Mouse (Mus musculus) spleen, adult 2 months (tissue): ENCODE measurements around the gene Ankub1. TPM values are rescaled to one million over a fixed set of nuclear protein-coding genes. Genes with fewer than 3 reads are reported as not detected.

ENCODE experiments used
- DNase-seq, 2 experiments: peaks; one replicate each; pipeline versions ENCODE4 v3.0.0 to v3.0.0-alpha.2; 2012 to 2021; ENCODE audit warnings: low spot score in 2 of 2, low read depth in 1 of 2
- H3K27ac ChIP-seq: fragments of 200-500 bp; 2 replicates; pipeline ENCODE4 v1.5.1; 2012; ENCODE audit warnings: low read length, inconsistent platforms; ENCODE audit not compliant: insufficient read depth
- H3K27me3 ChIP-seq: fragments of 200-500 bp; 2 replicates; pipeline ENCODE4 v1.6.1; 2012; ENCODE audit warnings: mild to moderate bottlenecking, moderate library complexity, low read length, inconsistent platforms; ENCODE audit not compliant: control insufficient read depth, insufficient read depth
- H3K36me3 ChIP-seq: fragments of 200-500 bp; 2 replicates; pipeline ENCODE4 v1.6.1; 2012; ENCODE audit warnings: mild to moderate bottlenecking, low read length, inconsistent platforms; ENCODE audit not compliant: control insufficient read depth, insufficient read depth
- H3K4me1 ChIP-seq: fragments of 200-500 bp; 2 replicates; pipeline ENCODE4 v1.6.1; 2011; ENCODE audit warnings: inconsistent platforms; ENCODE audit not compliant: control insufficient read depth, insufficient read depth, insufficient read length
- H3K4me3 ChIP-seq: fragments of 200-500 bp; 2 replicates; pipeline ENCODE4 v1.5.1; 2011; ENCODE audit warnings: mild to moderate bottlenecking, inconsistent platforms; ENCODE audit not compliant: insufficient read depth, insufficient read length; ENCODE audit errors: extremely low read depth
- CTCF ChIP-seq: fragments of 200-500 bp; IDR thresholded peaks from 2 replicates; pipeline ENCODE4 v1.5.1; 2011; ENCODE audit warnings: mild to moderate bottlenecking, inconsistent platforms; ENCODE audit not compliant: insufficient read depth, insufficient read length, insufficient replicate concordance; ENCODE audit errors: extremely low read depth
- POLR2A ChIP-seq: fragments of 200-500 bp; IDR thresholded peaks from 2 replicates; pipeline ENCODE4 v1.6.1; 2011; ENCODE audit warnings: low read depth, low read length, inconsistent platforms
- WGBS: fragments of 180-500 bp; shearing (Covaris S2); methylation state at CpG from one replicate; pipeline ENCODE4 v1.1.7; 2018; 5-methylcytosine and 5-hydroxymethylcytosine counted together
- polyA plus RNA-seq: library from polyadenylated mRNA; depleted of rRNA; stranded (reverse); fragments of >200 nt; gene quantifications from 2 replicates; pipeline ENCODE4 v1.2.3, GENCODE M21; 2012; rRNA removed

Gene Ankub1
- polyA plus RNA-seq = not detected in 2 replicates

DNA sequence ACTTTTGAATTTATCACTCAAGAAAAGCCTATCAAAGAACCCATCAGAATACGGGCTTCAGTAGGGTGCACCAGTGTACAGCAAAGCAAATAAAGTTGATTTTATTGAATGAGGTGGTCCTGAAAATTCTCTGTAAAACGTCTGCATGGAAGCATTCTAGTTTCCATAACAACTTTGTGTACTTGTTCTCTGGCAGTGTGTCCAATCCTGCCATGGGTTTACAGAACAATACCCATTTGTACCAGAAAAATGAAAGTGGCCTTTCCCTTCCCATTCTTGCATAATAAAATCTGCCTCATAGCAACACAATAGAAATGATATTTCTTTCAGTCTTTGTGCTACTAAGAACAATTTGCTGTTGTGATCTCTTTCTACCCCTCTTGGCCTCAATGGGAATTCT is at the start of gene Ankub1:
Gene Ankub1, minus strand, starts transcription at position 81 of the 400 bp plus-strand sequence.
- H3K4me1 ChIP-seq = peaks cover 14% of the 10 kb centered on the region; the same call in 1 of the 2 replicates
- no peak within 1 kb of the TSS for H3K4me3 ChIP-seq
- no peaks in the 10 kb centered on the region for H3K36me3 ChIP-seq
- WGBS = 76% methylated on average over 2 of the region's 2 CpGs
- H3K27me3 ChIP-seq = no peaks in the 10 kb centered on the region
- no peak for DNase-seq
- H3K27ac ChIP-seq = peak within 1 kb of the TSS; percentile 70; the same call in 1 of the 2 replicates
- TF ChIP-seq POLR2A (no peak), CTCF (no peak)

DNA sequence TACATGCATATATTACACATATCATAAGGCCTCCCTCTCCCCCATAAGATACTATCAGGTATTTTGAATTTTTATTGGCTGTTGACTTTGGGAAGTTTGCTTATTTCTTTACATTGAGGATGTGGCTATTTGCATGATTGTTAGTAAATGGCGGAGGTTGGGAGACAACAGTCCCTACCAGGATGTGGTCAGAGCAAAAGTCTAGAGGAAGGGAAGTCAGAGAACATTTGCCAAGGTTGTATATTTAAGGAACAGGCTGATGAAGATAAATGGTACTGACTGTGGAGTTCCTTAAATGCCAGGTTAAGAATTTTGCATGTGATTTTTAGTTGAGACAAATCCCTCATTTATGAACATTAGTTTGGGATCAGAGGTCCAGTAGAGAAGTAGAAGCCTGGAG is 47.2 kb upstream of the Ankub1 start:
- H3K27ac ChIP-seq = no peak overlapping the region
- TF ChIP-seq POLR2A (no peak), CTCF (no peak)
- no peaks in the 10 kb centered on the region for H3K27me3 ChIP-seq
- WGBS = 34% methylated on average over 1 of the region's 1 CpGs
- no peak overlapping the region for H3K4me3 ChIP-seq
- no peaks in the 10 kb centered on the region; the same call in 1 of the 2 replicates for H3K4me1 ChIP-seq
- no peaks in the 10 kb centered on the region for H3K36me3 ChIP-seq
- DNase-seq = no peak

DNA sequence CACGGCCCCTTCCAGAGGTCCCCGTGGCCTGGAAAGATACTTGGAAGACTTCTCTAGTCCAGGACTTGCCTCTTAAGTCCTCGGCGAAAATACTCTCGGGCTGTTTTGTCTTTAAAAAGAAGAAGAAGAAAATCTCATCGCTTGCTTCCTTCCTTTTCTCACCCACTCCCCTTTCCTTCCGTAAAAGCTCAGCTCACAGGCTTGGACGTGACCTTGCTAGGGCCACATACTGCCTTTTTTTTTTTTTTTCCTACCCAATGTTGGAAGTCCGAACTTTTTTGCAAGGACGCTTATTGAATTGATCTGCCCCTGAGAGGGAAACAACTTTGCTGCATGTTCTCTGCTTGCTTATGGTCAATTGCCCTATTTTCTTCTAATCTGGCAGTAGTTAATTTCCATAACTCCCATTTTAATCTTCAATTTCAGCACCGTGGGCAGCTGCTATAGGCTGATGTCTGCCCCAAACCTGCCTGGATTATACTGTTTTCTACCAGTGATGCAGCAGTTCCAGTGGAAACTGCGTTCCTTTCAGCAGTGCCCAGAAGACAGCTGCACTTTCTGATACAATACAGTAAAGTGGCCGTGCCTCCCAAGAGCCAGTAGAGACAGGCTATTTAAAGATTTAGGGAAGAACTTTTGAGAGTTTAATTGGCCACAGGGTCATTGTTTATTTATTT is 44.0 kb upstream of the Ankub1 start:
- no peaks in the 10 kb centered on the region for H3K36me3 ChIP-seq
- peak overlapping the region; percentile 93 for H3K27ac ChIP-seq
- no peaks in the 10 kb centered on the region for H3K27me3 ChIP-seq
- TF ChIP-seq POLR2A (no peak), CTCF (no peak)
- H3K4me3 ChIP-seq = peak overlapping the region; percentile 69
- no peaks in the 10 kb centered on the region; the same call in 1 of the 2 replicates for H3K4me1 ChIP-seq
- DNase-seq = no peak
- WGBS = 1% methylated on average over 13 of the region's 13 CpGs

DNA sequence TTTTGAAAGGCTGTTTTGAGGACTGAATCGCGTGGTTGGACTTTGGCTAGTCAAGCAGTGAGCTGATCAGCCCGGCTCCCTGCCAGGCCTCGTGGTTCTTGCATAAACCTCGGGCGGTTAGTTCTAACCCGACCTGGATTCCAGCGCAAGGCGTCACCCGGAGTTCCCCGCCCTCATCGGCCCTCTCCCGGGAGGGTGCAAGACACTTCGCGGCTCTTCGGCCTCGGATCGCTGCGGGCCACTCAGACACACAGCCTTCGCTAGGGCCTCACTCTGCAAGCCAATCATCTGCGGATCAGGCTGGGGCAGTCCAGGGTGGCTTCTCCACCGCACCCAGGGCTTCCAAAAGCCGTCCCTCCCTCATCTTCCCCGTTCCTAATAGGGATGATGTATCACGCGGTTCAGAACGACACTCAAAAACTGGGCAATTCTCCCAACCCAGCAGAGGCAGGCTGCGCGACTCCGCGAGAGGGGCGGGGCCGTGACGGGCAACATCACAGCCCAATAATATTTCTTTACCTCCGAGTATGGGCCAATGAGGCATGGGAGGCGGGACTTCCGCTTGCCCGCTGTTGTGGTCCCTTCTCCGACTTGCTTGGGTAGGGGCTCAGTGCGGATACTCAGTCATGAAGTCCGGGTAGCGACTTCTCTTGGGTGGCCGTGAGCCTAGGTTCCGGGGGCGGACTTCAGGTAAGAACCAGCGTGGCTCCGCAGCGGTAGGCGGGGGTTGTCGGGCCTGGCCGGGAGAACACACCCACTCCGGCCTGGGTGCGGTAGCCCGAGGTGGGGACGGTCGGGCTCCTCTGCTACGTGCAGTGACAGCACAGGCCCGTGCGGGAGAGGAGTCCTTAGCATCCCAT is 43.1 kb upstream of the Ankub1 start, which contains the start of gene Rnf13:
Gene Rnf13, plus strand, starts transcription at position 552 of the 860 bp plus-strand sequence.
- WGBS = under 1% methylated on average over 59 of the region's 59 CpGs
- H3K36me3 ChIP-seq = no peaks in the 10 kb centered on the region

DNA sequence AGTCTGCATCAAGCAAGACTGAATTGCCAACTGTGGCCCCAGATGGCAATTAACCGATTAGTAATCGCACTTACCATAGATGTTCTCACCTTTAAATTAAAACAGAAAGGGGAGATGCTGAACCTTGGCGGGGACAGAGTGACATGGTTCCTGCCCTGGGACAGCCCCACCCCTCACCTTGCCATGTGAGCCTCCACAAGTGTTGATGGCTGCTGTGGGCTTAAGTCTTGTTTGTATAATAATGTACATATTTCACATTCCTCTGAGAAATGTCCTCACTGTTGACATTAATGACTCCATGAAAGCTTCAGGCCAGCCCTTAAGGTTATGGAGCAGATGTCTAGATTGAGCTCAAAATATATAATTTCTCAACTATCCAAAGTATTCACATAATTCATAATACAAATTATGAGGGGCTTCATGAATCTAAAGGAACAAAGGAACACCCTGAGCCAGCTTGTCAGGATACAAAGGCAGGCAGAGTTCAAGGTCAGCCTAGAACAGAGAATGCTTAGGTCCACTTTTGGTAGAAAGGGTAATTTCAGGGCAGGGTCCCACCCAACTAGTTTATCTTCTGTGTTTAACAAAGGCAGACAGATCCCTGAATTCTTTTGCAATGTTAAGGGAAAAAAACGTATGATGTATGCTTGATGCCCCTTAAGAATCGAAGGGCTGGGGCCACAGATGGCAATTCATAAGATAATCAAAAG is 39.8 kb upstream of the Ankub1 start:
- no peaks in the 10 kb centered on the region for H3K36me3 ChIP-seq
- H3K27me3 ChIP-seq = no peaks in the 10 kb centered on the region

More for the DNA sequence above, 43.1 kb upstream of the Ankub1 start, which contains the start of gene Rnf13:
- TF ChIP-seq CTCF = no peak
- TF ChIP-seq POLR2A = peak; percentile 69; the same call in 1 of the 2 replicates
- Histone ChIP-seq H3K4me1 (no peaks in the 10 kb centered on the region; the same call in 1 of the 2 replicates), H3K27me3 (no peaks in the 10 kb centered on the region), H3K4me3 (peak within 1 kb of the TSS; percentile 69), H3K27ac (peak within 1 kb of the TSS; percentile 93)
- DNase-seq = peak; percentile 79 to 94

DNA sequence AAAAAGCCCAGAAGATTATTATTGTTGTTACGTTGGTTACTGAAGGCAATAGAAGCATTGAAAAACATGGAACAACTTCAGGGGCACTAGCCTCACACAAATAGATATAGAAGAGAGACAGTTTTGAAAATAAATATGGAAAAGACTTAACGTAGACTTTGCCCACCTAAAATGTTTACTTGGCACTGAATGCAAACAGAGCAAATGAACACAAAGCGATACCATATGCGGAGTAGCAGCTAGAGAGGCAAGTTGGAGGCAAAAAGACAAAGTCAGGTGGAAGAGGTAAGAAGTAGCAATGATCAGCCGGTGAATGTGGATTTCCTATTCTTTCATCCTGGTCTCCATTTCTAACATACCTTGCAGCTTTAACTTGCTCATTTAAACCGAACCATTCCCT is 21.6 kb upstream of the Ankub1 start:
- Histone ChIP-seq H3K27me3 (no peaks in the 10 kb centered on the region), H3K36me3 (no peaks in the 10 kb centered on the region), H3K27ac (no peak overlapping the region), H3K4me3 (no peak overlapping the region), H3K4me1 (no peaks in the 10 kb centered on the region)
- TF ChIP-seq CTCF (no peak), POLR2A (no peak)
- no peak for DNase-seq
- WGBS = 92% methylated on average over 6 of the region's 6 CpGs

More for the DNA sequence above, 39.8 kb upstream of the Ankub1 start:
- Histone ChIP-seq H3K4me1 (no peaks in the 10 kb centered on the region), H3K27ac (no peak overlapping the region), H3K4me3 (no peak overlapping the region)
- TF ChIP-seq CTCF (no peak), POLR2A (no peak)
- no peak for DNase-seq
- WGBS = 93% methylated on average over 5 of the region's 5 CpGs
